Mouse (Mus musculus) naive thymus-derived CD4-positive, alpha-beta T cell, adult 2 months (primary cell): ENCODE results near the gene Pex7.

Source experiments
- DNase-seq: peaks from one replicate; pipeline ENCODE4 v3.0.0-alpha.2; 2011; ENCODE audit warnings: low read depth

The Pex7 gene

DNA sequence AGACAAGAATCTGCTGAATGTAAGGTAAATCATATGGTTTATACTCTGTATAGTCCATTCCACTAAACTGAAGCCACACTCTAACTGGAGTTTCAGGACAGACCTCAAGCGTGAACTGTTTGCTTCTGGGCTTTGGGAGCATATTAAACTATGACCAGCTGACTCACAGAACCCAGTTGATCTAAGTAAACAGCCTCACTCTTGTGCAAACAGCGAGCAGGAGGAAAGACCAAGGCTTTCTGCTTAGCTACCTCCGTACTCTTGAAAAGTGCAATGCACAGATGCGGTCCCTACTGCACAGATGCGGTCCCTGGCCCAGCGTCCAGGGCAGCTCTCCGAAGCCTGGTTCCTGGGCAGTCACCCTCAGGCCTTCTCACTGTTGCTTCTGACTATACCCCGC, 30.2 kb downstream of the Pex7 start:
- DNase-seq: no peak

DNA sequence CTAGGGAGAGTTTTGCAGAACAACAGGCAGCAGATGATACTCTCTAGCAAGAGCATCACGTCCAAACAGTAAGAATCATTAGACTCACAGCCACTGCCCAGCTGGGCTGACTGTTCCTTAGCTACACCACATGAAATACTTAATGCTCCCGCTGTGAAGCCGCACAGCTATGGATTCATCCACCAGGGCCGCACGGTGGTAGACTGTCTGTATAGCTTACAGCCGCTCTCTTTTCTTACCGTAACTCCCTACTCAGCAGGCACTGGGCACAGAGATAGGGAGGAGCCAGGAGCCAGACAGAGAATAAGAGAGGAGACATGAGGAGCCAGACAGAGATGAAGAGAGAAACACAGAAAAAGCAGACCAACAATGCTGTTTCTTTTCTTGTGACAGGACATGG, 30.8 kb downstream of the Pex7 start:
- DNase-seq: no peak

DNA sequence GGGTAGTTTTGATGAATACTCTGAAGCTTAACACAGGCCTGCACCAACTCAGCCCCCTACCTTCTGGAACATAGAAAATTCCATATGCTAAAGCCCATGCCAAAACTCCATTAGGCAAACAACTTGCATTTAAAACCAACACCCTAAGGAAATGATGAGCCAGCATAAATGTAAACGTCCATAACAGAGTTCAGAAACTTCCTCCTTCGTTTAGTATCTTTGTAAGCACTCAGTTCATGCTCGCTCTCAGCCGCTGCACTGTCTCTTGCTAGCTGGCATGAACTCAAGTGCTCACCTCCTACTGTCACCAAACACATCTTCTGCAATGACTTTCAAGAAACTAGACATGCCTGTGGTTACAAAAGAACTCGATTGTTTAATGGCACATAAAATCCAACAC, 32.1 kb downstream of the Pex7 start:
- no peak for DNase-seq

DNA sequence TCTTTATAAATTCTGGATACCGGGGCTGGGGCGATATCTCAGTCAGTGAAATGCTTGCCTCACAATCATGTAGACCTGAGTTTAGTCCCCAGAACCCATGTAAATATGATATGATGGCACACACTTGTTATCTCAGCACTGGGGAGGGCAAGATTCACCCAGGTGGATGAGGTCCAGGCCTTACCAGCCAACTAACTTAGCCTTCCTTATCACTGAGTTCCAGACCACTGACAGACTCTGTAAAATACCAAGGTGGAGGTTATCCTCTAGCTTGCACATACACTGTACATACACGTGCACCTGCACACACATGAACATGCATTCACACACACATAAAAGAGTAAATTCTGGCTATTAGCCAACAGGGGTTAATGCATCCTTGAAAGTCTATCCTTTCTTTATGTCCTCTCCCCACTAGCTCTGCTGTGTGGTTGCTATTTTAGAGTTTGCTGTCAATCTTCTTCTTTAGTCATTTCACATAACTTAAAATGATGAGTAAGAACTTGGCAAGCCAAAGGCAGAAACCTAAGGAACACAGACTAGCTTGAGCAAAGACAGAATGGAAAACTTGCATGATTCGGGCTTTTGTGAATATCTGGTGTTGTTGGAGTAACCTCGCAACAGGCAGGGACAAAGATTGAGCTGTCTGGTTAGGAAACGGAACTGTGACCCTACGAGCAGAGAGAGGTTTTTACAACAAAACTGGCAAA, 51.7 kb downstream of the Pex7 start:
- no peak for DNase-seq

DNA sequence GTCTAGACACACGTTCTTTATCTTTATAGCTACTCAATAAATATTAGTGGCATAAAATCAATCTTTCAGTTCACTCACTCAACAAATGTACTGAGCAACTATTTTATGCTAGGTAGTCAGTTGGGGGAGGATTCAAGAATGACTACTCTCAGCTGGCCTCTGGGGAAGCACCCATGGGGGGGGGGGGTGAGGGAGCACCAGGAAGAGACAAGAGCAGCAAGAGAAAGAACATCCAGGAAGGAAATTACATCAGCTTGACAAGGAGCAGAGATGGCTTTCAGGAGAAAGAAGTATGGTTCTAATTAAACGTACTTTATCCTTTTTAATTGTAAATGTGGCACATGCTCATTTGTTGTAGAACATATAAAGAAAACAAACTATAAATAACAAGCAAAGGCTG, 53.9 kb downstream of the Pex7 start:
- DNase-seq: no peak

DNA sequence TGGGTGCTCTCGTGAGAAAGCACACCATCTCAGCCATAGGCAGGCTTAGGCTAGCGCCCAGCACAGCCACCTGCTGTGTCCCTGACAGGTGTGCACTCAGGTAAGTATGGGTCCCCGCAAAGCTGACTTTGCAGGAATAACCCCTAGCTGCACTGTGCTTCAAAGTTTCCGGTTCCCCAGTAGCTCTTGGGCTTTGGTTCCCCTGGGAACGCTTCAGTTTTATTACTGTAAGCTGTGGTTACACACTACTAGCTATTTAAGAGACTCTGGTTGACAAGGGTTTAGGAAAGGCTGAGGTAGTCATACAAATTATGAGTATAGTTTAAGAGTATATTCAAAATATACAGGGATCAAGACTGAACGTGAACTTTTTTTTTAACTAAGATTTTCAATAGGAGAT, 54.7 kb downstream of the Pex7 start:
- no peak for DNase-seq

DNA sequence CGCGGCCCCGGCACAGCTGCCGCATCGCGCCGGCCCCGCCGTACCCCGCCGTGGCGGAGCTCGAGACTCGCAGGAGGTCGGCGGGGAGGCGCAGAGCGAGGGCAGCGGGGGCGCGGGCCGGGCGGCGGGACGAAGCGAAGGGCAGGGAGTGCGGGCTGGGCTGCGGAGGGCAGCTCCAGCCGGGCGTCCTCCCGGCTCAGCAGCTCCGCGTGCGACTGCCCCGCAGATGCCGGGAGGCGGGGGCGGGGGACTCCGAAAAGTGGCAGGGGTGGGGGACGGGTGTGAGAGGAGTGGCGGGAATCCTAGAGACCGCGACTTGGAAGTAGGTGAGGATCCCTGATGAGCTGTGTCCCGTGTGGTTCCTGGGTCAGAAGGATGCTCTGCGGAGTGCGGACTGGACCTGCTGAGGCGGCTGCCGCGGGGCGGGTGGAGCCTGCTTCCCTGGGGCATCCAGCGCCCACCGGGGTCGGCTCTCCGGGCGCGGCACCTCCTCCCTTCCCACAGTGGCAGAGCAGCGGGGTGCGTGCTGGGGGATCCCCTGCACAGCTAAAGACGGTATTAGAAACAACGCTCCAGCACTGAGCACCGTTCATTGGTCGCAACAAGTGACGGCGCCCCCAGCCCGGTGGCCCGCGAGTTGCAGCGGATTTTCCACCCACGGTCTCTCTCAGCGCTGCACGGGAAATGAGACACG, 56.3 kb downstream of the Pex7 start, which contains the start of gene Slc35d3:
TSS of gene Slc35d3 (minus strand) at position 462 of the 694 bp plus-strand sequence.
- peak; percentile 61 for DNase-seq

DNA sequence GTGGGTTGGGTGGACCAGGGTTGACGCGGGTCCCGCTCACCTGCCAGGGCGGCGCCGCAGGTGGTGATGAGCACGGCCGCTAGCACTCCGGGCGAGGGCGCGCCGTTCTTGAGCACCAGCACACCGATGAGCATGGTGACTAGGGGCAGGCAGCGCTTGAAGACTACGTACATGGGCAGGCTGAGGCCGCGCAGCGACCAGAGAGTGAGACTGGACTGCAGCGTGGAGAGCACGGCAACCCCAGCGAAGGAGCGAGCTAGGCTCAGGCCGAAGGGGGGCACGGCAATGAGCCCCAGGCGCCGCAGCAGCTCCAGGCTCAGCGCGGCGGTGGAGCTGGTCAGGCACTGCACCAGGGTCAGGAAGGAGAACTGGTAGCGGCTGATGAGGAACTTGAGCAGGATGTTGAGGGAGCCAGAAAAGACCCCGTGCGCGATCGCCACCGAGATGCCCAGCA, 56.9 kb downstream of the Pex7 start:
- DNase-seq: peak; percentile 43

DNA sequence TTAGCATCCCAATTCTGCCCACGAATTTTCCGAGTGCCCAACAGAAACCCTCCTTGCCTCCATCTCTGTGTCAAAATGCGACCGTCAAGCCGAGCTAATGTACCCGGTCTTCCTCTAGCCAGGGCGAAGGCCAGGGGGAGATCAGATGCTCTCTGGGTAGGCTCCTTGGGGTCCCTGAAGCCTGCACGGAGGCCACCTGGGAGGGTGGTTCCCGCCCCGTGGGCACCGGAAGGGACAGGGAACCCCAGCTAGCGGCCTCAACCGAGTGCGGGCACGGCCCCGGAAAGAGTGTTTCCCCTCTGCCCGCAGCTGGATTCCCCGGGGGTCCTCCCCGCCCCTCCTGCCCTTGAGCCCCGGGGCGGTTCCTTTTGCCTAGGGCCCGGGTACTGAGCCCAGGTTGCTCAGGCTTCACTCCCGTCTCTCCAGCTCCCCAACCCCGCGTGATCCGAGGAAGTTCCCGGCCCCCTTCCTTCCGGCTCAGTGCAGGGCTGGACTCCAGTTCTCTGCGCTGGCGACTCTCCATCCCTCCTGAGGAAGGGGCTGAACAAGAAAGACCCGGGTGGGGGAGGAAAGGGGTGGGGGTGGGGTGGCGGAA, 57.6 kb downstream of the Pex7 start:
- peak; percentile 20 for DNase-seq

DNA sequence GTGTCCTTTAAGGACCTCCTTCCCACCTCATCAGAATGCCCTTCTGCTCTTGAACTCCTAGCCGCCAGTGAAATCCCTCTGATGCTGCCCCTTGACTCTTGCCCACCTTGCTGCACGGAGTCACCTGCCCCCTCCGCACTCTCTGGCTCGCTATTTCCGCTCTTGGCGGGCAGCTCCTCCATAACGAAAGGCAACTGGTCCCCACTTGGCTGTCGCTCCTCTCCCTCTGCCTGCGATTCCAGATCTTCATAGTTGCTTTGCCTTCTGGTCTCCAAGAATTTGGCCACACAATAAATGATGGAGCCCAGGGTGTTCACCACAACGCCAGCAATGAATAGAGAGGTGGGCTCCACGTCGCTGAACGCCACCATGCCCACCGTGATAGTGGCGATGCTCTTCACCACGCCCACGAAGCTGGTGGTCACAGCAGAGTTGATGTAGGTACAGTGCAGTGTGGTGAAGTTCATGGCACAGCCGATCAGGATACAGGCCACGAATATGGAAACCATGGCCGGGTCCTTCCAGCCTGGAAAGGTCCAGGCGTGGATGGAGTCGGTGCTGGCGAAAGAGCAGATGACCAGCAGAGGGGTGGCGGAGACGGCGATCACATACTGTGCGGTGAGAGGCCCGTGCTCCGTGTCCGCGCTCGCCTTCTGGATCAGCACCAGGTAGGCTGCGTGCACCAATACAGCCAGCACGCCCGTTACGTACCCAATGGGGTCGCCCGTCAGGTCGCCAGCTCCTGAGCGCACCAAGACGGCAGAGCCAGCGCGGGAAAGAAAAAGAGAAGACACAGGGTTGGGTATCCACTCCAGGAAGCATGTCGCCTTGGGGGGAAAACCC, 58.3 kb downstream of the Pex7 start:
- peak; percentile 11 for DNase-seq

DNA sequence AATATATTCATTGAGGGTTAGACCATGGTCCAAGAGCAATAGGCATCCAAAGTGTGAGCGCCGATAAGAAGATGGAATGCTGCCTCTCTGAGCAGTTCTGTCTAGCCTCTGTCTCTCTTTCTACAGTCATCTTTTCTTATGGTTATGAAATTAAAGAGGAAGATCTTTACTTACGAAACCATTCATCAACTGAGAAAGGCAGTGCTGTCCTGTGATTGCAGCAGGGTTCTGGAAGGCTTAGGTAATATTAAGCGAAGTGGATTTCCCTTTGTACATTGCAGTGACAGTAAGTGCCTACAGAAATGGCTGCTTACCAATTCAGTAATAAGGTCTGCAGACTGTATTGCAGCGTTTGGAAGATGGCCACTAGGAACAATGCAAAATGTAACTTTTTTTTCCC, 67.7 kb downstream of the Pex7 start:
- DNase-seq: no peak

DNA sequence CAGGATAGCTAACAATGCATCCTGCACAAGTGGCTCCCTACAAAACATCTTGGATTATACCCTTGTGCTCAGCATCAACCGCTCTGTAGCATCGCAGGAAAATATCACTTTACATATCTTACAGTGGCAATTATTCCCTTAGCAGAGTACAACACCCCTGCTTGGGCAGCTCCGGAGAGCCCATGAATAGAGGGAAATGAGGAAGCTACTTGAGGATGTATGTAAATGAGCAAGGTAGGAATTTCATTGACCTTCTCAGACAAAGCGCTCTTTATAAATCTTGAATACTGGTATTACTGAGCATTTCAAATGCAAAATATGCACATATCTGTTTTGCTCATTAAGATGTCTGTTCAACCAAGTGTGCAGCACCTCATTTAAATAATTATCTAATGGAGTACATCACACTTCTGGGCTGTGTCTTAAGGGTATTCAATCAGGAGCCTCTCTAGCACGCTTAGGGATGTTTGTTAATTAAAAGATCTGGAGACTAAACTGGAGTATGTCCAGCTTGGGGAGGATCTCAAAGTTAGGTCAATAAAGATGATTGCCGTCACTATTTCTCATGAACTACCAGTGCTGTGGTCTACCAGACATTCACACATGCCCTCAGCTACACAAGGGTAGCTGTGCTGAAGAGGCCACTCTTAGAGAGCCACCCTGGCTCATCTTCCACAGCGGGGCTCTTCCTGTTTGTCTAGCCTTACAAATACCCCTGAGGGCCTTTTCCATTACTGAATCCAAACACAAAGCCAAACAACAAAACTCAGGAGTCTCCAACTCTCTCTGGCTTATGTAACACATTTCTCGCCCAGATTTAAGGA, 71.4 kb downstream of the Pex7 start:
- DNase-seq: no peak

DNA sequence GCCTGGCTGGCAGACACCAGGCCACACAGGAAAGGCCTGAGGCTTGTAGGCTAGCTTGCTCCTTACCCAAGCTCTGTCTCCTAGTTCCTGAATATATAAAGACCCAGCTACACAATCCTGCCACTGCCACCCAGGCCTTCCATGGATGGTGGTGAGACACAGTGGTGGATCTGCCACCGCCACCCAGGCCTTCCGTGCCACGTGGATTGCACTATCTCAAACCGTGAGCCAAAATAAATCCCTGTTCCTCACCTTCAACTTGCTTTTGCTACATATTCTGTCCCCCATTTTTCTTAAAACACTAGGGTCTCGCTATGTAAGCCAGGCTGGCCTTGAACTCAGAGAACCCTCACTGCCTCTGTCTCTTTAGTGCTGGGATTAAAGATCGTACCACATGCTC, 73.3 kb downstream of the Pex7 start:
- DNase-seq: no peak

DNA sequence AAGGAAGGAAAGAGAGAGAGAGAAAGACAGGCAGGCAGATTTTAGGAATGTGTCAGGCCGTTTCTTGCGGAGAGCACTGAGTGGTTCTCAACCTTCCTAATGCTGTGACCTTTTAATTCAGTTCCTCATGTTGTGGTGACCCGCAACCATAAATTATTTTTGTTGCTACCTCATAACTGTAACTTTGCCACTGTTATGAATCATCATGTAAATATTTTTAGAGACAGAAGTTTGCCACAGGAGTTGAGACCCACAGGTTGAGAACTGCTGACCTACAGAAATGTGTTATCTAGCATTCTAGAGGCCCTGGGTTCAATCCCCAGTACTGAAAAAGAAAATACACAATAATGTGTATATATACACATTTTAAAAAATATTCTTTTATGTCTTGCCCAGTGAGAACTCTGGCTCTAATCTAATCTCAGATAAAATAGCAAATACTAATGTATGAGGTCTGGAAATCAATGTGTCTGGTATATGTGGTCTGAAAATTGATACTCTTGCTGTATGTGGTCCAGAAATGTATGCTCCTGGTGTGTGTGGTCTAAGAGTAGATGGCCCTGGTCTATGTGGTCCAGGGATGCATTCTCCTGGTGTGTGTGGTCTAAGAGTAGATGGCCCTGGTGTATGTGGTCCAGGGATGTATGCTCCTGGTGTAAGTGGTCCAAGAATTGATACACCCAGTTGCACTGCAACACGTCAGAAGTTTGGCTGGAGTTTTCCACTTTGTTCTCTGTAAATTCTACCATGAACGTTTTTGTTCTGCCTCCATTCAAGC, 76.2 kb downstream of the Pex7 start:
- no peak for DNase-seq

DNA sequence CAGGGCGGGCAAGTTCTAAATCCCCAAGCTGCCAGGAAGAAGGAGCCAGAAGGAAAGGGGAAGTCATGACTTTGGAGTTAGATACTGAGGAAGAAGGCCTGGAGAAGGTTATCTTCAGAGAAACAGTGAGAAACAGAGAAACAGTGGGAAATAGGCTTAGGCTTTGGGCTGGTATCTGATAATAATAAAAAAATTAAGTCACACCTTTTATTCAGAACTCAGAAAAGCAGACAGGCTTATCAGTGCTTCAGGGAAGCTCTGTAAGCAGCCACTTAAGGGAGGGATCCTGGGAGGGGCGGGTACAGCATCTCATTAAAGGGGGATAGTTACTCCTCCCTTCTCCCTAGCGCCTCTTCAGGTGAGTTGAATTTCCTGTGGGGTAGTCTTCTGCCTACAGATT, 86.5 kb downstream of the Pex7 start:
- no peak for DNase-seq

DNA sequence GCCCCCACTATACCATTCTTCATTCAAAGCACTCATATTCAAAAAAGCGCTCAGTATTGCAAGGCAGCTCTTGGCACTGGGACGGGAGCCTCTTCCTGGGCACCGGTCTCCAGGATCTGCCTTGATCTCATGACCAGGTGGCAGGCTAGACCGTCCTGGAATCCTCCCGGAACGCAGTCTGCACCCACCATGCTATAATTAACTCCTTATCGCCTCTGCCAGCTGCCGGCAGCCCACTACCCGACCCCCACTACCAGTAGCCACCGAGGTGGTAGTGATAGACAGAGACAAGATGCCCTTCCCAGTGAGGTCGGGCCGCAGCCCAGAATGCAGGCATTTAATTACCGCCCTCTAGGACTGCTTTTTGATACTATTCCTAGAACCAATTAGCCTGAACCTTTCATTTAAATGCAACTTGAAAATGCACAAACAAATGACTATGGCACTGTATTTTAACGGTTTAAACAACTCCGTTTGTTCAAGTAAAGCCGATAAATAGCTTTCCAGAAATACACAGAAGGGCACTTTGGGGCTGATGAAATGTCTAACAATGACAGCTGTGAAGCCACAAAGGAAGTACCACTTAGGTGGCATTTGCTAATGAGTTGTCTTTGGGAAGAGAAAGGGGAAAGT, 88.7 kb downstream of the Pex7 start:
- no peak for DNase-seq

DNA sequence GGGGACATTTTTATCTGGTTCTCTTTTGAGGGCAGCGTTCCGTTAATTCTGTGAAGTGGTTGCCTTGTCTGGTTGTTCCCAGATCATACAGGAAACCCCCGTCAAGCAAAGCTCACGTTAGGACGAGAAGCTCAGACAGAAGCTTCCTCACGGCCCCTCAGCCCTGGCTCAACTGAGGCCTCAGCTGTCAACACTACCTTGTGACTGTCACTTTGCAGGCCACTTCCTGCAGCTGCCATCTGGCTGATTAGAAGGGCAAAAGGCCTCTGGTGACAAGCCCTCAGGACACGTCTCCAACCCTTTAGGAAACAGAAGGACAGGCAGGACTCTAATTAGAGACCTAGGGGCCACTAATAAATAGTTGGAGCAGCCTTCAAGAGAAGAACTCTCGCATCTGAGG, 92.1 kb downstream of the Pex7 start:
- DNase-seq: no peak

DNA sequence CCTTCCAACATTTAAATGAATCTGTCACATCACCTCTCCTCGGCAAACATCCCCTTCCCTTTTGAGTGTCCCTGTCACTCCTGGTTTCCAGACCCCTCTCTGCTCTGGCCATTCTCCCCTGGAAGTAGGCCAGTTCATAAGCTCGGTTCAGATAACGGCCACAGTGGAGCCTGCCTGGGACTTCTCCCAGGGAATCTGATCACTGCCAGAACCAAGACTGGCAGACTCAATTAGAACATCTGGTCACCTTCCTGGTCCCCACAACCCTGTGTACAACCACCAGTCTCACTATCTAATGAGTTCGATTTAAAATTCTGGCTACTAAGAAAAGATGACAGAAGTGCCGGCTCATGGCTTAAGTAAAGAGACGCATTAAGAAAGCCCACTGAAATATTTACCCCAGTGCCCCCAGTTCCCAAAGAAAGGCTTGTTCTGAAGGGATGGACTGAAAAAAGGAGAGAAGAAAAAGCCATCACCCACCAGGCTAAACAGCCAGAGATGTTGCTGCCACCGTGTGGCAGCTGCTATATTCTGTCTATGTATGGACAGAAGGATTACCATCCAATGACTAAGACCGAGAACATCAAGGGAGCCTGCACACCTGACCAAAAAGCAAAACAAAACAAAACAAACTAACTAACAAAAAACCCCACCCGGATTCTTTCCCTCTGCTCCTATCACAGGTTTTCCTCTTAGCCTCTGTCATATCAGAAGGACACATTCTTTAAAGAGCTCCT, 95.9 kb downstream of the Pex7 start:
- peak; percentile 55 for DNase-seq

DNA sequence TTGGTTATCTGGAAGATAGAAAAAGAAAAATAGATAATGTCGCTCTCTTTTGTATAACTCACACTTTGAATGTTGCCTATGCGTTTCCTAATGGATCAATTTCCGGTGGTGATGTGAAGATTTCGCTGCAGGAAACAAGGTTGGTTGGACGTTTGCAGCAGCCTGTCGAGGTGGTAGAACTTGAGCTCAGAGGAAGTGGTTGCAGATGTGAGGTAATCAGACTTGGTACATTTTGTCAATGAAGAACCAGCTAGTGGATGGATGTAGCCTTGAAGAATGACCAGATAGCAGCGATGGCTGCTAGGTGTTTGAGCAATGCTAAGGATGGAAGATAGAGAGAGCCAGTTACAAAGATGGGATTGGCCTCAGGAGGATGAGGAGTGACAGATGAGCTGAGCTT, 102.7 kb downstream of the Pex7 start:
- no peak for DNase-seq
